Mouse (Mus musculus): ENCODE results near the gene Crabp1.

GRCm38 (mm10) chr9:54745740-54746370, 18.7 kb upstream of the Crabp1 start:
- TF ChIP-seq POLR2A (IDR thresholded peaks at IDR 0.05; ENCODE audit: insufficient read length, low read depth) (no peak), MAX (IDR thresholded peaks at IDR 0.05; ENCODE audit: low read depth) (no peak), TCF3 (IDR thresholded peaks at IDR 0.05; ENCODE audit: insufficient read length, low read depth) (no peak), POLR2AphosphoS2 (IDR thresholded peaks at IDR 0.05; ENCODE audit: insufficient read length, low read depth) (no peak), TCF12 (IDR thresholded peaks at IDR 0.05; ENCODE audit: insufficient read depth, poor library complexity, severe bottlenecking) (no peak), USF1 (IDR thresholded peaks at IDR 0.05; ENCODE audit: low read depth) (no peak)
